Mouse (Mus musculus) embryonic fibroblast, embryonic 13.5 days (primary cell): ENCODE measurements around the gene Gm21981.

Experiments
- CTCF ChIP-seq: IDR thresholded peaks from 2 replicates; pipeline ENCODE4 v1.5.1; 2011; ENCODE audit warnings: mild to moderate bottlenecking, control low read depth, low read length, moderate library complexity, borderline replicate concordance; ENCODE audit not compliant: insufficient read depth
- POLR2A ChIP-seq: IDR thresholded peaks from 2 replicates; pipeline ENCODE4 v1.6.1; 2011; ENCODE audit warnings: low read depth, mild to moderate bottlenecking, control low read depth, low read length, moderate library complexity

- no peak for TF ChIP-seq CTCF
- peak; percentile 30; the same call in 1 of the 2 replicates for TF ChIP-seq POLR2A
These were observed 44.9 kb upstream of the Gm21981 start for GRCm38 (mm10) chr17:47738879-47739798.
